In the genomic region with DNA sequence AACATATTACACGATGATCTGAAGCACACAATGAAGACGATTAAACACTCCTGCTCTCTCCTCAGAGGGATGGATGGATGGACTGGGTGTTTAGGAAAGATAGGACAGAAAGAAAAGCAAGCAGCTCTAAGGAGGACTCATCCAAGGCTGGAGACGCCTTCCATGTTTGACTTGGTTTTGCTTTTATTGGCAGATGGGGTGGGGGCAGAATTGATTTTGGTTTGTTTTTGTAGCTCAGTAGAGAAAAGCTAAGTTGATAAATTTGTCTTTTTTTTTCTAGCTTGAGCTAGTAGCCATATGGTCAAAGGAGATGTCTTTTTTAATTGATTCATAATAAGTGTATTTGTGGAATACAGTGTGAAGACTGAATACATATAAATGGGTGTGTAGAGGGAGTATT, we compare ENCODE assay signal across 16 mouse cellular contexts.
DNase-seq lines count a peak whose midpoint lies in the region.
"Had no signal": no experiment of that assay in that cellular context is flagged by ENCODE, and none has a peak within 500 bp of the region (broad histone marks: within the 10 kb centered on the region; RNA-seq: fewer than 3 reads in every experiment).

No protein-coding gene starts in this region.

- DNase-seq in layer of hippocampus, adult 18-20 months (ENCODE audit: low spot score in 2 of 2) = peak; percentile 22 to 66
- DNase-seq in layer of hippocampus, adult 8-10 months (ENCODE audit: low spot score in 2 of 2) = no peak
- peak; percentile 12 for DNase-seq in layer of hippocampus, adult 9-10 months (ENCODE audit: low spot score)
- DNase-seq in layer of hippocampus, adult 11-12 months (ENCODE audit: low spot score) = no peak
- peak; percentile 14 for DNase-seq in brain, adult 2 months (ENCODE audit: low read depth, low spot score)
- DNase-seq: adrenal gland, adult 8-10 months; adrenal gland, postnatal 14 days; adrenal gland, postnatal 36 days; B cell, adult 2 months; cerebellum, adult 11 months; cerebellum, adult 18-20 months; cerebellum, adult 8-10 months; cerebellum, adult 9-11 months; cerebellum, postnatal 14 days; cerebellum, postnatal 36 days; embryo, embryonic 11 days had no signal

Comparison
In these comparisons a context has a peak if more than half of its experiments do, and no peak if none do; other contexts are left out.
1. DNase-seq: peak in layer of hippocampus, adult 18-20 months (2 of 2), layer of hippocampus, adult 9-10 months (single experiment) and brain, adult 2 months (single experiment); none in layer of hippocampus, adult 8-10 months (0 of 2) and layer of hippocampus, adult 11-12 months (single experiment).